Mouse (Mus musculus): ENCODE data around the gene Igsf8. TPM values are rescaled to one million over a fixed set of nuclear protein-coding genes. Genes with fewer than 3 reads are reported as not detected.

Igsf8 gene
- polyA plus RNA-seq, 1 experiment from 2014 or later, result 24.7 TPM

DNA sequence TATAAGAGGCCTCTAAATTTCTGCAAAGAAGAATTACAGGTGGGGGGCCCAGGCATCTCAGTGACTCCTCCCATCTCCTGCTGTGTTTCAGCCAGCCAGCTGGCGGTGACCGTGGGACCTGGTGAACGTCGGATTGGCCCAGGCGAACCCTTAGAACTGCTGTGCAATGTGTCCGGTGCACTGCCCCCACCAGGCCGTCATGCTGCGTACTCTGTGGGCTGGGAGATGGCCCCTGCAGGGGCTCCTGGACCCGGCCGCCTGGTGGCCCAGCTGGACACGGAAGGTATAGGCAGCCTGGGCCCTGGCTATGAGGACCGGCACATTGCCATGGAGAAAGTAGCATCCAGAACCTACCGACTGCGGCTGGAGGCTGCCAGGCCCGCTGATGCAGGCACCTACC lies 56.5 kb downstream of the Igsf8 start:
- H3K27ac ChIP-seq (replicated peaks in 1 of 2; ENCODE audit: control insufficient read depth in 1 of 2, insufficient read depth in 1 of 2, low read depth in 2 of 2, low read length in 2 of 2), result no peak overlapping the region
- no peak overlapping the region for H3K4me2 ChIP-seq (ENCODE audit: low read length)
- no peaks in the 10 kb centered on the region for H3K9me3 ChIP-seq (ENCODE audit: control insufficient read depth, low read length)
- H3K36me3 ChIP-seq (ENCODE audit: control insufficient read depth, insufficient read depth, low read length), result peaks cover 14% of the 10 kb centered on the region; the same call in 1 of the 2 replicates
- no peak for ATAC-seq (ENCODE audit: insufficient number of reproducible peaks, insufficient read depth, low FRiP score, low read depth)
- no peak overlapping the region for H3K9ac ChIP-seq (ENCODE audit: low read length)
- peaks cover 3 to 5% of the 10 kb centered on the region in 2 experiments for H3K4me1 ChIP-seq (ENCODE audit: control insufficient read depth in 2 of 2, insufficient read depth in 2 of 2, low read length in 2 of 2)
- WGBS, result 60% methylated on average over 15 of the region's 15 CpGs
- no peak overlapping the region for H3K4me3 ChIP-seq (ENCODE audit: control insufficient read depth in 1 of 2, insufficient read depth in 1 of 2, low read depth in 1 of 2, low read length in 2 of 2)
- H3K27me3 ChIP-seq (ENCODE audit: control insufficient read depth, insufficient read depth, low read length), result peaks cover 8% of the 10 kb centered on the region

- peaks cover 9% of the 10 kb centered on the region for H3K27me3 ChIP-seq (ENCODE audit: control insufficient read depth, insufficient read depth, low read length)
- H3K9me3 ChIP-seq (ENCODE audit: control insufficient read depth, low read length), result no peaks in the 10 kb centered on the region
- peaks cover 14% of the 10 kb centered on the region; the same call in 1 of the 2 replicates for H3K36me3 ChIP-seq (ENCODE audit: control insufficient read depth, insufficient read depth, low read length)
- H3K27ac ChIP-seq (replicated peaks in 1 of 2; ENCODE audit: control insufficient read depth in 1 of 2, insufficient read depth in 1 of 2, low read depth in 2 of 2, low read length in 2 of 2), result no peak overlapping the region
- no peak overlapping the region for H3K4me2 ChIP-seq (ENCODE audit: low read length)
- WGBS, result 82% methylated on average over 19 of the region's 19 CpGs
- no peak overlapping the region for H3K4me3 ChIP-seq (ENCODE audit: control insufficient read depth in 1 of 2, insufficient read depth in 1 of 2, low read depth in 1 of 2, low read length in 2 of 2)
- no peak for ATAC-seq (ENCODE audit: insufficient number of reproducible peaks, insufficient read depth, low FRiP score, low read depth)
- no peaks in the 10 kb centered on the region for H3K4me1 ChIP-seq (ENCODE audit: control insufficient read depth in 2 of 2, insufficient read depth in 2 of 2, low read length in 2 of 2)
- H3K9ac ChIP-seq (ENCODE audit: low read length), result no peak overlapping the region
These were observed 57.1 kb downstream of the Igsf8 start for GRCm38 (mm10) chr1:172318424-172319035.

DNA sequence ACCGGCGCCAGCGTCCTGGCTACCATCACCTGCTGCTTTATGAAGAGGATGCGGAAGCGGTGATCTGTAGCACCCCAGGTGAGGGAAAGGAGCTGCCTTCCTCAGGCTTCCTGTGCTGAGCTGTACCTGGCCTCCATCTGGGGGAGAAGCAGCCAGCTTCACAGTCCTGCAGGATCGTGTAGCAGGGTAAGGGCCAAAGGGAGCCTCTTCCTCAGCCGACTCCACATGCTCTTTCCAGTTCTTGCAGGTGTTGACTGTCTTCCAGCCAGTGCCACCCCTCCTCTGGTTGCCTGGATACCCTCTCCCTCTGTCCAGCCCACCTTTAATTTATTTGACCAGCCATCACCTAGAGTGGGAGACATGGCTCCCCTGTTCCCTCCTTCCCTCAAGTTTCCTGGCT lies 57.9 kb downstream of the Igsf8 start:
- Histone ChIP-seq H3K9me3 (ENCODE audit: control insufficient read depth, low read length) (no peaks in the 10 kb centered on the region), H3K9ac (ENCODE audit: low read length) (no peak overlapping the region), H3K36me3 (ENCODE audit: control insufficient read depth, insufficient read depth, low read length) (peaks cover 14% of the 10 kb centered on the region; the same call in 1 of the 2 replicates), H3K4me1 (ENCODE audit: control insufficient read depth in 2 of 2, insufficient read depth in 2 of 2, low read length in 2 of 2) (no peaks in the 10 kb centered on the region), H3K27me3 (ENCODE audit: control insufficient read depth, insufficient read depth, low read length) (peaks cover 9% of the 10 kb centered on the region), H3K27ac (replicated peaks in 1 of 2; ENCODE audit: control insufficient read depth in 1 of 2, insufficient read depth in 1 of 2, low read depth in 2 of 2, low read length in 2 of 2) (no peak overlapping the region), H3K4me3 (ENCODE audit: control insufficient read depth in 1 of 2, insufficient read depth in 1 of 2, low read depth in 1 of 2, low read length in 2 of 2) (no peak overlapping the region), H3K4me2 (ENCODE audit: low read length) (no peak overlapping the region)
- WGBS, result 78% methylated on average over 7 of the region's 7 CpGs
- ATAC-seq (ENCODE audit: insufficient number of reproducible peaks, insufficient read depth, low FRiP score, low read depth), result no peak

DNA sequence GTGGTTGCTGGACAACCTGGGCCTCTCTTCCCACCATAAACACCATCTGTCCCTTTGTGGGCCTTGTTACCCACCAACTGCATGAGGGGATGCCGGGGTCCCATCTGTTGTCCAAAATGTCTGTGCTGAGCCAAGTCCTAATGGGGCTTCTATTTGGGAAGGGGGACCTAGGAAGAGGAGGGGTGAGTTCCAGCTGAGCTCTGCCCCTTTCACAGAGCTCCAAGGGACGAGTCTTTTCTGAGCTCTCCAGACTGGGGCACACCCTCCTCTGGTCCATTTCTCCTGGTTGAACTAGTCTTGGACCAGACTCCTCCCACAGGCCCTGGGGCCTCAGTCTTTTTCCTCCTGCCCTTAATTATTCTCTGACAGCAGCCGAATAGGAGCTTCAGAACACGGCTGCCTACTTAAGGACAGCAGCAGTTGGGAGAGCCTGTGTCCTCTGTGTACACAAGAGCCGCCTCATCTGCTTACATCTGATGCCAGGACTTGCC lies 58.5 kb downstream of the Igsf8 start:
- Histone ChIP-seq H3K27ac (replicated peaks in 1 of 2; ENCODE audit: control insufficient read depth in 1 of 2, insufficient read depth in 1 of 2, low read depth in 2 of 2, low read length in 2 of 2) (no peak overlapping the region), H3K4me1 (ENCODE audit: control insufficient read depth in 2 of 2, insufficient read depth in 2 of 2, low read length in 2 of 2) (no peaks in the 10 kb centered on the region), H3K9ac (ENCODE audit: low read length) (no peak overlapping the region), H3K9me3 (ENCODE audit: control insufficient read depth, low read length) (no peaks in the 10 kb centered on the region), H3K36me3 (ENCODE audit: control insufficient read depth, insufficient read depth, low read length) (peaks cover 14% of the 10 kb centered on the region; the same call in 1 of the 2 replicates), H3K4me3 (ENCODE audit: control insufficient read depth in 1 of 2, insufficient read depth in 1 of 2, low read depth in 1 of 2, low read length in 2 of 2) (no peak overlapping the region), H3K27me3 (ENCODE audit: control insufficient read depth, insufficient read depth, low read length) (peaks cover 11% of the 10 kb centered on the region), H3K4me2 (ENCODE audit: low read length) (no peak overlapping the region)
- 66% methylated on average over 5 of the region's 5 CpGs for WGBS
- no peak for ATAC-seq (ENCODE audit: insufficient number of reproducible peaks, insufficient read depth, low FRiP score, low read depth)

- no peak overlapping the region for H3K9ac ChIP-seq (ENCODE audit: low read length)
- H3K4me3 ChIP-seq (ENCODE audit: control insufficient read depth in 1 of 2, insufficient read depth in 1 of 2, low read depth in 1 of 2, low read length in 2 of 2), result no peak overlapping the region
- no peak for ATAC-seq (ENCODE audit: insufficient number of reproducible peaks, insufficient read depth, low FRiP score, low read depth)
- WGBS, result 41% methylated on average over 13 of the region's 13 CpGs
- peaks cover 14% of the 10 kb centered on the region; the same call in 1 of the 2 replicates for H3K36me3 ChIP-seq (ENCODE audit: control insufficient read depth, insufficient read depth, low read length)
- H3K4me1 ChIP-seq (ENCODE audit: control insufficient read depth in 2 of 2, insufficient read depth in 2 of 2, low read length in 2 of 2), result no peaks in the 10 kb centered on the region
- peaks cover 5% of the 10 kb centered on the region; the same call in 1 of the 2 replicates for H3K9me3 ChIP-seq (ENCODE audit: control insufficient read depth, low read length)
- no peak overlapping the region for H3K27ac ChIP-seq (replicated peaks in 1 of 2; ENCODE audit: control insufficient read depth in 1 of 2, insufficient read depth in 1 of 2, low read depth in 2 of 2, low read length in 2 of 2)
- peaks cover 38% of the 10 kb centered on the region for H3K27me3 ChIP-seq (ENCODE audit: control insufficient read depth, insufficient read depth, low read length)
- H3K4me2 ChIP-seq (ENCODE audit: low read length), result no peak overlapping the region
These were observed 61.3 kb downstream of the Igsf8 start for GRCm38 (mm10) chr1:172322725-172323124.

GRCm38 (mm10) chr1:172323298-172323697 lies 61.9 kb downstream of the Igsf8 start:
- Histone ChIP-seq H3K27me3 (ENCODE audit: control insufficient read depth, insufficient read depth, low read length) (peaks cover 44% of the 10 kb centered on the region), H3K9me3 (ENCODE audit: control insufficient read depth, low read length) (peaks cover 5% of the 10 kb centered on the region; the same call in 1 of the 2 replicates), H3K4me2 (ENCODE audit: low read length) (no peak overlapping the region), H3K4me1 (ENCODE audit: control insufficient read depth in 2 of 2, insufficient read depth in 2 of 2, low read length in 2 of 2) (no peaks in the 10 kb centered on the region), H3K4me3 (ENCODE audit: control insufficient read depth in 1 of 2, insufficient read depth in 1 of 2, low read depth in 1 of 2, low read length in 2 of 2) (no peak overlapping the region), H3K27ac (replicated peaks in 1 of 2; ENCODE audit: control insufficient read depth in 1 of 2, insufficient read depth in 1 of 2, low read depth in 2 of 2, low read length in 2 of 2) (no peak overlapping the region), H3K36me3 (ENCODE audit: control insufficient read depth, insufficient read depth, low read length) (peaks cover 11% of the 10 kb centered on the region; the same call in 1 of the 2 replicates), H3K9ac (ENCODE audit: low read length) (no peak overlapping the region)
- WGBS, result 39% methylated on average over 5 of the region's 5 CpGs
- ATAC-seq (ENCODE audit: insufficient number of reproducible peaks, insufficient read depth, low FRiP score, low read depth), result no peak

- Histone ChIP-seq H3K27ac (replicated peaks in 1 of 2; ENCODE audit: control insufficient read depth in 1 of 2, insufficient read depth in 1 of 2, low read depth in 2 of 2, low read length in 2 of 2) (no peak overlapping the region), H3K27me3 (ENCODE audit: control insufficient read depth, insufficient read depth, low read length) (peaks cover 49% of the 10 kb centered on the region), H3K4me3 (ENCODE audit: control insufficient read depth in 1 of 2, insufficient read depth in 1 of 2, low read depth in 1 of 2, low read length in 2 of 2) (no peak overlapping the region), H3K9ac (ENCODE audit: low read length) (no peak overlapping the region), H3K9me3 (ENCODE audit: control insufficient read depth, low read length) (peaks cover 5% of the 10 kb centered on the region; the same call in 1 of the 2 replicates), H3K4me1 (ENCODE audit: control insufficient read depth in 2 of 2, insufficient read depth in 2 of 2, low read length in 2 of 2) (no peaks in the 10 kb centered on the region), H3K36me3 (ENCODE audit: control insufficient read depth, insufficient read depth, low read length) (0 out of 2 replicates have a peak, but pooled peaks cover 6% of the 10 kb centered on the region), H3K4me2 (ENCODE audit: low read length) (no peak overlapping the region)
- ATAC-seq (ENCODE audit: insufficient number of reproducible peaks, insufficient read depth, low FRiP score, low read depth), result no peak
- 57% methylated on average over 6 of the region's 6 CpGs for WGBS
These were observed 62.4 kb downstream of the Igsf8 start for GRCm38 (mm10) chr1:172323801-172324359.
